Mouse (Mus musculus): ENCODE data around the gene Isg15. TPM values are rescaled to one million over a fixed set of nuclear protein-coding genes. Genes with fewer than 3 reads are reported as not detected.

The Isg15 gene
- polyA plus RNA-seq (2012; rRNA removed; ENCODE audit: low replicate concordance): 11.3 and 14.2 TPM in 2 replicates

GRCm38 (mm10) chr4:156200623-156201475, at the start of gene Isg15:
Isg15 (minus strand) TSS chr4:156200818.

GRCm38 (mm10) chr4:156235808-156236533, 35.4 kb upstream of the Isg15 start, which contains the start of gene Noc2l:
Noc2l (plus strand) TSS chr4:156236010.

GRCm38 (mm10) chr4:156234701-156235213, 34.1 kb upstream of the Isg15 start, which contains the start of gene Plekhn1:
Plekhn1 (minus strand) TSS chr4:156234857.

GRCm38 (mm10) chr4:156215649-156216048, 15.0 kb upstream of the Isg15 start, which contains the start of gene Perm1:
Perm1 (plus strand) TSS chr4:156215868.

GRCm38 (mm10) chr4:156203001-156203412, 2.4 kb upstream of the Isg15 start, which contains the start of gene AW011738:
AW011738 (plus strand) TSS chr4:156203304.

GRCm38 (mm10) chr4:156197131-156197828, 3.3 kb downstream of the Isg15 start, which contains the start of gene Agrn:
Agrn (minus strand) TSS chr4:156197488.

Other genes starting within 250 kb of the Isg15 start
- gene C1qtnf12, start 238.5 kb downstream of the Isg15 start, polyA plus RNA-seq (2012; rRNA removed; ENCODE audit: low replicate concordance): 113 and 117 TPM in 2 replicates
- 5.2 and 10.7 TPM in 2 replicates for gene B3galt6, start 208.2 kb downstream of the Isg15 start, polyA plus RNA-seq (2012; rRNA removed; ENCODE audit: low replicate concordance)
- 61.5 and 63.6 TPM in 2 replicates for gene Sdf4, start 207.9 kb downstream of the Isg15 start, polyA plus RNA-seq (2012; rRNA removed; ENCODE audit: low replicate concordance)
- 28.1 and 40.7 TPM in 2 replicates for gene Tnfrsf4, start 187.0 kb downstream of the Isg15 start, polyA plus RNA-seq (2012; rRNA removed; ENCODE audit: low replicate concordance)
- gene Tnfrsf18, start 174.7 kb downstream of the Isg15 start, polyA plus RNA-seq (2012; rRNA removed; ENCODE audit: low replicate concordance): 22.0 and 26.1 TPM in 2 replicates
- 4.0 and 4.9 TPM in 2 replicates for gene Ttll10, start 141.4 kb downstream of the Isg15 start, polyA plus RNA-seq (2012; rRNA removed; ENCODE audit: low replicate concordance)
- gene 9430015G10Rik, start 90.8 kb downstream of the Isg15 start, polyA plus RNA-seq (2012; rRNA removed; ENCODE audit: low replicate concordance): 27.3 and 33.1 TPM in 2 replicates
- gene Rnf223, start 70.3 kb downstream of the Isg15 start, polyA plus RNA-seq (2012; rRNA removed; ENCODE audit: low replicate concordance): 0.73 and 0.97 TPM in 2 replicates
- gene Agrn, start 3.3 kb downstream of the Isg15 start, polyA plus RNA-seq (2012; rRNA removed; ENCODE audit: low replicate concordance): 70.6 and 80.5 TPM in 2 replicates
- 3.0 and 5.2 TPM in 2 replicates for gene AW011738, start 2.5 kb upstream of the Isg15 start, polyA plus RNA-seq (2012; rRNA removed; ENCODE audit: low replicate concordance)
- gene Perm1, start 15.1 kb upstream of the Isg15 start, polyA plus RNA-seq (2012; rRNA removed; ENCODE audit: low replicate concordance): 0.53 and 20.4 TPM in 2 replicates
- gene Plekhn1, start 34.0 kb upstream of the Isg15 start, polyA plus RNA-seq (2012; rRNA removed; ENCODE audit: low replicate concordance): 82.7 and 85.1 TPM in 2 replicates
- 78.1 and 93.3 TPM in 2 replicates for gene Noc2l, start 35.2 kb upstream of the Isg15 start, polyA plus RNA-seq (2012; rRNA removed; ENCODE audit: low replicate concordance)
- gene Samd11, start 54.8 kb upstream of the Isg15 start, polyA plus RNA-seq (2012; rRNA removed; ENCODE audit: low replicate concordance): 1.2 and 1.8 TPM in 2 replicates
- not detected in 2 replicates for gene Vmn2r-ps159, start 130.3 kb upstream of the Isg15 start, polyA plus RNA-seq (2012; rRNA removed; ENCODE audit: low replicate concordance)